In genomic region chr8:114947921-114948320, GRCm38 (mm10) we compare ENCODE assay signal across 23 mouse cellular contexts.
DNase-seq lines count a peak whose midpoint lies in the region; ATAC-seq and TF ChIP-seq lines count a peak whose summit lies in the region.
"Had no signal": no experiment of that assay in that cellular context is flagged by ENCODE, and none has a peak within 500 bp of the region (broad histone marks: within the 10 kb centered on the region; RNA-seq: fewer than 3 reads in every experiment).

No protein-coding gene starts in this region.

- ATAC-seq in embryonic facial prominence, embryonic 14.5 days (ENCODE audit: low read depth), result no peak; the same call in 1 of the 2 replicates
- ATAC-seq: CD4-positive, CD25-positive, alpha-beta regulatory T cell, adult 4 months; forebrain, embryonic 13.5 days; forebrain, embryonic 15.5 days; forebrain, postnatal 0 days had no signal

- no peak overlapping the region for H3K4me2 ChIP-seq in embryonic facial prominence, embryonic 14.5 days (ENCODE audit: low read depth, low read length)
- H3K4me2 ChIP-seq: embryonic facial prominence, embryonic 13.5 days; forebrain, embryonic 13.5 days; forebrain, embryonic 15.5 days had no signal

- no peak for TF ChIP-seq POLR2A in lung, adult 2 months (IDR thresholded peaks at IDR 0.05; ENCODE audit: borderline replicate concordance, extremely low read depth, low read depth, low read length)

- no peak overlapping the region for H3K4me3 ChIP-seq in embryonic facial prominence, embryonic 14.5 days (ENCODE audit: low read depth, low read length)
- H3K4me3 ChIP-seq in embryonic facial prominence, embryonic 10.5 days, result no peak overlapping the region
- H3K4me3 ChIP-seq in lung, adult 2 months (replicated peaks; ENCODE audit: extremely low read depth, low read depth, low read length), result no peak overlapping the region
- H3K4me3 ChIP-seq in hindbrain, embryonic 10.5 days, result no peak overlapping the region
- H3K4me3 ChIP-seq: embryonic facial prominence, embryonic 13.5 days; forebrain, embryonic 10.5 days; forebrain, embryonic 13.5 days; forebrain, embryonic 15.5 days had no signal

- 67% methylated on average over 6 of the region's 6 CpGs for whole genome bisulfite sequencing in embryonic facial prominence, embryonic 14.5 days
- WGBS in embryonic facial prominence, embryonic 10.5 days, result 81% methylated on average over 6 of the region's 6 CpGs
- 54% methylated on average over 6 of the region's 6 CpGs for WGBS in lung, adult 2 months
- 87% methylated on average over 6 of the region's 6 CpGs for WGBS in hindbrain, embryonic 10.5 days

- no peaks in the 10 kb centered on the region for H3K4me1 ChIP-seq in embryonic facial prominence, embryonic 14.5 days (ENCODE audit: control insufficient read depth, insufficient read depth, low read length)
- H3K4me1 ChIP-seq in embryonic facial prominence, embryonic 10.5 days, result no peaks in the 10 kb centered on the region
- H3K4me1 ChIP-seq in lung, adult 2 months (ENCODE audit: control insufficient read depth, insufficient read depth, low read length), result no peaks in the 10 kb centered on the region
- H3K4me1 ChIP-seq in hindbrain, embryonic 10.5 days (replicated peaks), result no peaks in the 10 kb centered on the region
- H3K4me1 ChIP-seq: embryonic facial prominence, embryonic 13.5 days; forebrain, embryonic 10.5 days; forebrain, embryonic 13.5 days; forebrain, embryonic 15.5 days had no signal

- no peak overlapping the region for H3K27ac ChIP-seq in embryonic facial prominence, embryonic 14.5 days (replicated peaks; ENCODE audit: low read depth, low read length)
- no peak overlapping the region for H3K27ac ChIP-seq in embryonic facial prominence, embryonic 10.5 days (replicated peaks)
- no peak overlapping the region for H3K27ac ChIP-seq in hindbrain, embryonic 10.5 days
- H3K27ac ChIP-seq: embryonic facial prominence, embryonic 13.5 days; forebrain, embryonic 10.5 days; forebrain, embryonic 13.5 days; forebrain, embryonic 15.5 days had no signal

- no peak overlapping the region for H3K9ac ChIP-seq in embryonic facial prominence, embryonic 14.5 days (ENCODE audit: low read depth, low read length)
- H3K9ac ChIP-seq: embryonic facial prominence, embryonic 13.5 days; forebrain, embryonic 13.5 days; forebrain, embryonic 15.5 days; forebrain, postnatal 0 days had no signal

- H3K36me3 ChIP-seq in embryonic facial prominence, embryonic 14.5 days (ENCODE audit: control insufficient read depth, insufficient read depth, low read length), result no peaks in the 10 kb centered on the region
- H3K36me3 ChIP-seq in embryonic facial prominence, embryonic 10.5 days (replicated peaks), result no peaks in the 10 kb centered on the region
- no peaks in the 10 kb centered on the region for H3K36me3 ChIP-seq in hindbrain, embryonic 10.5 days
- H3K36me3 ChIP-seq: embryonic facial prominence, embryonic 13.5 days; forebrain, embryonic 10.5 days; forebrain, embryonic 15.5 days; G1E had no signal

- TF ChIP-seq CTCF in lung, adult 2 months (IDR thresholded peaks at IDR 0.05; ENCODE audit: insufficient read depth, low read length), result no peak

- H3K9me3 ChIP-seq in embryonic facial prominence, embryonic 14.5 days (ENCODE audit: control insufficient read depth, low read length), result no peaks in the 10 kb centered on the region
- no peaks in the 10 kb centered on the region for H3K9me3 ChIP-seq in embryonic facial prominence, embryonic 10.5 days
- no peaks in the 10 kb centered on the region for H3K9me3 ChIP-seq in hindbrain, embryonic 10.5 days
- H3K9me3 ChIP-seq: embryonic facial prominence, embryonic 13.5 days; forebrain, embryonic 10.5 days; forebrain, embryonic 13.5 days; forebrain, embryonic 15.5 days had no signal

- DNase-seq in embryonic facial prominence, embryonic 14.5 days (ENCODE audit: low spot score), result peak; percentile 43
- DNase-seq in embryonic facial prominence, embryonic 10.5 days (ENCODE audit: low spot score), result no peak
- peak; percentile 42 for DNase-seq in MN1 (ENCODE audit: low spot score)
- peak; percentile 64 for DNase-seq in fat pad, adult 2 months (ENCODE audit: extremely low read depth, low read depth, low spot score)
- no peak for DNase-seq in lung, adult 2 months
- no peak for DNase-seq in hindbrain, embryonic 10.5 days (ENCODE audit: low spot score)
- DNase-seq: adrenal gland, adult 2 months; adrenal gland, postnatal 10 days; adrenal gland, postnatal 25 days; B cell, adult 2 months; cerebellum, adult 11-12 months; cerebellum, adult 2 months; cerebellum, adult 9-10 months; cerebellum, postnatal 10 days; cerebellum, postnatal 25 days; forebrain, postnatal 0 days had no signal

- H3K27me3 ChIP-seq in embryonic facial prominence, embryonic 14.5 days (replicated peaks; ENCODE audit: control insufficient read depth, insufficient read depth, low read length), result no peaks in the 10 kb centered on the region
- H3K27me3 ChIP-seq in embryonic facial prominence, embryonic 10.5 days (replicated peaks; ENCODE audit: low read depth, poor library complexity, severe bottlenecking), result no peaks in the 10 kb centered on the region
- H3K27me3 ChIP-seq in hindbrain, embryonic 10.5 days (ENCODE audit: insufficient read depth, poor library complexity, severe bottlenecking), result no peaks in the 10 kb centered on the region
- H3K27me3 ChIP-seq: CH12.LX; embryonic facial prominence, embryonic 13.5 days had no signal

Comparison
In these comparisons a context has a peak if more than half of its experiments do, and no peak if none do; other contexts are left out.
1. DNase-seq: peak in embryonic facial prominence, embryonic 14.5 days (single experiment), MN1 (single experiment) and fat pad, adult 2 months (single experiment); none in embryonic facial prominence, embryonic 10.5 days (single experiment), lung, adult 2 months (single experiment) and hindbrain, embryonic 10.5 days (single experiment).